Mouse (Mus musculus) liver, adult (tissue): Measurements from ENCODE around the gene Susd3.

Source experiments
- GATA4 ChIP-seq: IDR thresholded peaks from 2 replicates; pipeline ENCODE4 v1.6.1; 2014; ENCODE audit warnings: mild to moderate bottlenecking, low read length; ENCODE audit not compliant: insufficient replicate concordance

Susd3 gene

GRCm38 (mm10) chr13:49248467-49248862 is at the start of gene Susd3:
Gene Susd3, minus strand, starts transcription at chr13:49248706.
- TF ChIP-seq GATA4, result no peak

GRCm38 (mm10) chr13:49296270-49296669 is 47.8 kb upstream of the Susd3 start:
- TF ChIP-seq GATA4, result no peak

- no peak for TF ChIP-seq GATA4
Observed at GRCm38 (mm10) chr13:49294108-49294507, 45.6 kb upstream of the Susd3 start.

- no peak for TF ChIP-seq GATA4
Observed at GRCm38 (mm10) chr13:49291949-49292348, 43.4 kb upstream of the Susd3 start.

GRCm38 (mm10) chr13:49291398-49291797 is 42.9 kb upstream of the Susd3 start:
- no peak for TF ChIP-seq GATA4

GRCm38 (mm10) chr13:49287224-49287623 is 38.7 kb upstream of the Susd3 start:
- TF ChIP-seq GATA4, result no peak

GRCm38 (mm10) chr13:49286750-49287149 is 38.2 kb upstream of the Susd3 start:
- TF ChIP-seq GATA4, result no peak

GRCm38 (mm10) chr13:49283686-49284085 is 35.2 kb upstream of the Susd3 start:
- TF ChIP-seq GATA4, result no peak

GRCm38 (mm10) chr13:49282168-49282567 is 33.7 kb upstream of the Susd3 start:
- TF ChIP-seq GATA4, result no peak

GRCm38 (mm10) chr13:49271831-49272765 is 23.6 kb upstream of the Susd3 start:
- TF ChIP-seq GATA4, result no peak

- no peak for TF ChIP-seq GATA4
Observed at GRCm38 (mm10) chr13:49270500-49270899, 22.0 kb upstream of the Susd3 start.

- TF ChIP-seq GATA4, result no peak
Observed at GRCm38 (mm10) chr13:49267645-49268044, 19.1 kb upstream of the Susd3 start.

GRCm38 (mm10) chr13:49260036-49260722 is 11.7 kb upstream of the Susd3 start:
- TF ChIP-seq GATA4, result no peak

GRCm38 (mm10) chr13:49257819-49258313 is 9.4 kb upstream of the Susd3 start:
- no peak for TF ChIP-seq GATA4

- no peak for TF ChIP-seq GATA4
Observed at GRCm38 (mm10) chr13:49252746-49253145, 4.2 kb upstream of the Susd3 start.

GRCm38 (mm10) chr13:49252113-49252512 is 3.6 kb upstream of the Susd3 start:
- TF ChIP-seq GATA4, result no peak

GRCm38 (mm10) chr13:49250716-49251517 is 2.4 kb upstream of the Susd3 start:
- TF ChIP-seq GATA4, result no peak
